Mouse (Mus musculus) embryonic facial prominence, embryonic 11.5 days (tissue): ENCODE measurements at regions not wholly inside any gene's neighbourhood (a gene's known extent, or its start where the extent isn't known, plus 50 kb on each side); places are given as distances from the start of the nearest gene placed in this dataset.

Experiments used
- ATAC-seq: fragments of 200-750 bp; cut with Nextera tagmentation; replicated peaks from 2 replicates; pipeline ENCODE4 v1.8.0; 2017; ENCODE audit warnings: low read depth; ENCODE audit not compliant: insufficient number of reproducible peaks, low FRiP score, low TSS enrichment
- DNase-seq: peaks from one replicate; pipeline ENCODE4 v3.0.0-alpha.2; 2015; ENCODE audit warnings: low spot score
- H3K27ac ChIP-seq: fragments of 300-500 bp; sonication (generic); replicated peaks from 2 replicates; pipeline ENCODE4 v1.5.1; 2014; ENCODE audit warnings: mild to moderate bottlenecking, low read depth, low read length, control low read depth
- H3K27me3 ChIP-seq: fragments of 300-500 bp; sonication (generic); 2 replicates; pipeline ENCODE4 v1.6.1; 2014; ENCODE audit warnings: mild to moderate bottlenecking, low read length, moderate library complexity, mixed read lengths; ENCODE audit not compliant: control insufficient read depth, insufficient read depth
- H3K36me3 ChIP-seq: fragments of 300-500 bp; sonication (generic); replicated peaks from 2 replicates; pipeline ENCODE4 v1.6.1; 2014; ENCODE audit warnings: low read depth, mild to moderate bottlenecking, low read length, moderate library complexity, mixed read lengths; ENCODE audit not compliant: control insufficient read depth, insufficient read depth
- H3K4me1 ChIP-seq: fragments of 300-500 bp; sonication (generic); 2 replicates; pipeline ENCODE4 v1.6.1; 2014; ENCODE audit warnings: low read length, mixed read lengths; ENCODE audit not compliant: control insufficient read depth, insufficient read depth
- H3K4me2 ChIP-seq: fragments of 300-500 bp; sonication (generic); 2 replicates; pipeline ENCODE4 v1.6.1; 2014; ENCODE audit warnings: low read depth, mild to moderate bottlenecking, control low read depth, low read length, moderate library complexity
- H3K4me3 ChIP-seq: fragments of 300-500 bp; sonication (generic); 2 replicates; pipeline ENCODE4 v1.5.1; 2014; ENCODE audit warnings: low read depth, low read length, control low read depth
- H3K9ac ChIP-seq: fragments of 300-500 bp; sonication (generic); replicated peaks from 2 replicates; pipeline ENCODE4 v1.6.1; 2014; ENCODE audit warnings: mild to moderate bottlenecking, control low read depth, low read length
- H3K9me3 ChIP-seq: fragments of 300-500 bp; sonication (generic); replicated peaks from 2 replicates; pipeline ENCODE4 v1.6.1; 2016; ENCODE audit warnings: mild to moderate bottlenecking, low read length, inconsistent platforms, mixed read lengths; ENCODE audit not compliant: control insufficient read depth
- WGBS: fragments of 180-500 bp; shearing (Covaris S2); extraction: QIAGEN DNeasy Blood & Tissue Kit; methylation state at CpG from one replicate; pipeline ENCODE4 v1.1.7; 2014; 5-methylcytosine and 5-hydroxymethylcytosine counted together

DNA sequence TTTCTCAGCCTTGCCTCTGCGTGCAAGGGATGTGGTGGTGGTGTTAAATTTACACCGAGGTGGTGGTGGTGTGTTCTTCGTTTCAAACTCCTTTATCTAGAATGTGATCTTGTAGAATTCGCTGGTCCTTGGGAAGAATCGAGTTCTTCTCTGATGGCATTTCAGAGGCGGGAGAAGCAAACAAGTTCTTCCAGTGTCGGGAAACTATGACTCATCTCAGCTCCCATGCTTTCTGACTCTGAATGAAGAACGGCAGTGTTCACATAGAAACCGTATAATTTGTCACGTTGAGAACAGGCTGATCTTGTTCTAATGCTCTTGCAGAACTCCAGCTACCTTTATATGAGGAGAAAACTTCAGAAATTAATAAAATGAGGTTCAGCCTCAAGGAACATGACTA lies 332.6 kb downstream of the Klf5 start:
- no peak for ATAC-seq
- WGBS, result 71% methylated on average over 10 of the region's 10 CpGs

DNA sequence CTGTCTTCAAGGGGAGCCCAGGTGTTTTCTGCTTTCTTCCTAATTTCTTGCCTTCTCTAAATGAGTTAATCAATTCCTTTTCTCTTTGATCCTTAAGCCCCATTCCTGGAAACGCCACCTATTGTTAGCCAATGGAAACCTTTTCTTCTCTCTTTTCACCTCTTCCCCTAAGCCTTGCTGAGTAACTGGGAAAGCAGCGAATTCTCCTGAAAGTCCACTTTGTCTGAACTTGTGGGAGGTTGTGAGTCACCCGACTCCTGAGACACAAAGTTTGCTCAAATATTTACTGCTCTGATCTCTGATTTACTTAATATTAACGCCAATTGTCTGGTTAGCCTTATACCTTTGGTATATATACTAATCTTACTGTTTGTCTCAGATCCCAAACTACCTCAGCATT lies 334.0 kb downstream of the Klf5 start:
- no peaks in the 10 kb centered on the region for H3K27me3 ChIP-seq
- H3K4me3 ChIP-seq, result no peak overlapping the region
- H3K9me3 ChIP-seq, result no peaks in the 10 kb centered on the region
- no peak overlapping the region for H3K4me2 ChIP-seq
- 37% methylated on average over 4 of the region's 4 CpGs for WGBS
- no peak overlapping the region for H3K9ac ChIP-seq
- H3K36me3 ChIP-seq, result no peaks in the 10 kb centered on the region
- ATAC-seq, result no peak
- no peaks in the 10 kb centered on the region for H3K4me1 ChIP-seq
- no peak overlapping the region for H3K27ac ChIP-seq
- no peak for DNase-seq

More for the DNA sequence above, 332.6 kb downstream of the Klf5 start:
- no peaks in the 10 kb centered on the region for H3K36me3 ChIP-seq
- H3K4me3 ChIP-seq, result no peak overlapping the region
- no peaks in the 10 kb centered on the region for H3K4me1 ChIP-seq
- DNase-seq, result peak; percentile 15
- no peak overlapping the region for H3K9ac ChIP-seq
- no peak overlapping the region for H3K4me2 ChIP-seq
- no peak overlapping the region for H3K27ac ChIP-seq
- no peaks in the 10 kb centered on the region for H3K27me3 ChIP-seq
- H3K9me3 ChIP-seq, result no peaks in the 10 kb centered on the region

DNA sequence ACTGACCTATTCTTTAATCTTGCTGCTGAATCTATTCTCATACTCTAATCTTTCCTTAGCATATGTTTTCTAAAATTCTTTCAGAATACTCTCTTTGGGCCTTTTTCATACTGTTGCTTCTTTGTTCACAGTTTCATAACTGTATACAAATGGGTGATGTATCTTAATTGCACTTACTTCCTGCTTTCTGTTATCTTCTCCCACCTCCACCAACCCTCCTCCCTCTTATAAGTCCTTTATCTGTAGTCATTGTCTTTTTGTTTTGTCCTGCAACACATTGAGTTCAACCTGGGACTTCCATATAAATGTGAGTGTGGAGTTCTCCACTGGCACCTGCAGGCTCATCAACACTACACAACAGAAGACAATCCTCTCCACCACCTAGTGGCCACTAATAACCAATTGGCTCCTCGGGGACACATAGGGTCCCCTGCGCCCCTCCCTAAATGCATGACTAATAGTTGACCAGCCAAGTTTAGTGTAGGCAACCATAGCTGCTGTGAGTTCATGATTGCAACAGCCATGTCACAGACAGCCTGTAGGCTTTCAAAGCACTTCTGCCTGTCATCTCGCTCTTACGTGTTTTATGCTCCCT lies 337.2 kb downstream of the Klf5 start:
- Histone ChIP-seq H3K4me3 (no peak overlapping the region), H3K9me3 (no peaks in the 10 kb centered on the region), H3K36me3 (no peaks in the 10 kb centered on the region), H3K9ac (no peak overlapping the region), H3K4me2 (no peak overlapping the region), H3K27ac (no peak overlapping the region), H3K27me3 (no peaks in the 10 kb centered on the region), H3K4me1 (no peaks in the 10 kb centered on the region)
- no peak for DNase-seq
- WGBS, result 91% methylated on average over 4 of the region's 4 CpGs
- no peak for ATAC-seq

DNA sequence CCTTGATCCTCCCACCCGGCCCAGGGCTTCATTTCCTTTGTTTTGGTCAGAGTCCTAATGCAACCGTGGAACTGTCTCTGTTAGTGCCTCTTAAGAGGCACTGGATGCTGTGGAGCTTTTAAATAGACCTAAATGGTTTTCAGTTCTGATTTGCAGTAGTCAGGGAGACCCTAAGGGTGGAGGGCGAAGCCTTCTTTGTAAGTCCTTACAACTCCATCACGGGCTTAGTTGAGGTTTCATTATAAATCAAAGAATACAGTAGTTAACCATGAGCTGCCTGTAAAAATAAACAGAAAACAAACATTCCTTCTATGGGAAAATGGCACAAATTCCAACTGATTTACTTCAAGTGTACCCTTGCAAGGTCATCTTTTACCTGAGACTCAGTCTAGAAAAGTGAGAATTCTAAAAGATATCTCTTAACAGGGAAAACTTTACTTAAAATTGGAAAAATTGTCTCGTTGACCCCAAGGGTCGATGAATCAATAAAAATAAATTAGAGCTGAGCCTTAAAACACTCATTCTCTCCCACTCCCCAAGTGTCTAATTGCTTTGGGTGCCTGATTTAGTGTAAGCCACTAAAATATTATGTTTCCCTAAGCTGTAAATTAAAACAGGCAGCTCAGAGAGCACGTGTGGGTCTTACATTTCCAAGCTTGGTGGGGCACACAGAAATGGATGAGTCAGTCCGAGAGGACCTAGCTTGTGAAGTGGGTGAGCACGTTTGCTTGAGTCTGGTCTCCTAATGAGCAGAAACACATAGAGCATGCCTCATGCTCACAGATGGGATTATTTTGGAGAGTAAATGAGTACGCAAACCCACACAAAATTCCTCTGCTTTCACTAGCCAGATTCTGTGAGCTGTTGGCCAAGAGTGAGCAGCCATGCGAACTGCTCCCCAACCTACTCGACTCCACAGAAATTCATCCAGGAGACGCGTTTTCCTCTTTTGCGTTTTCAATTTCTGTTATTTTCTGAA lies 343.3 kb downstream of the Klf5 start:
- DNase-seq (no peak), ATAC-seq (no peak)
- 74% methylated on average over 15 of the region's 15 CpGs for WGBS
- no peak overlapping the region for H3K27ac ChIP-seq
- H3K4me2 ChIP-seq, result no peak overlapping the region
- no peaks in the 10 kb centered on the region for H3K27me3 ChIP-seq
- H3K9me3 ChIP-seq, result no peaks in the 10 kb centered on the region
- no peak overlapping the region for H3K9ac ChIP-seq
- H3K36me3 ChIP-seq, result no peaks in the 10 kb centered on the region
- no peaks in the 10 kb centered on the region for H3K4me1 ChIP-seq
- no peak overlapping the region for H3K4me3 ChIP-seq

DNA sequence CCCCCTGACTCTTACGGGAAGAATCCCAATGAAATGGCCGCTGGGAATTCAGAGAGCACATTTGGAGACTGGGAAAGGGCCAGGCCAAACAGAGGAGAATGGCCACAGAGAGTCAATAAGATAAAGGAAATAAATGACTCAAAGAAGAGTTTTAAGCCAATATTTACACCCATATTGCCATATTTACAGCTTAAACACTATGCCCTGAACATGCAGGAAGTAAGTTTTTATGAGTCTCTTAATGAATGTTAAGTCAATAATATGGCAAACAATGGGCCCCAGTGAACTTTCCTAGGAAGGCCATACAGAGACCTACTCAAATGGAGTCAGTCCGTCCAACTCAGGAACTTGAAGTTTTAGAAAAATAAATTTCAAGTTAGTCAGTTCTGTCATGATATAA lies 347.8 kb downstream of the Klf5 start:
- H3K4me2 ChIP-seq, result no peak overlapping the region
- H3K27ac ChIP-seq, result no peak overlapping the region
- H3K9ac ChIP-seq, result no peak overlapping the region
- H3K4me3 ChIP-seq, result no peak overlapping the region
- H3K36me3 ChIP-seq, result no peaks in the 10 kb centered on the region
- H3K9me3 ChIP-seq, result no peaks in the 10 kb centered on the region
- WGBS, result 82% methylated on average over 3 of the region's 3 CpGs
- ATAC-seq, result no peak
- H3K4me1 ChIP-seq, result no peaks in the 10 kb centered on the region
- DNase-seq, result no peak
- no peaks in the 10 kb centered on the region for H3K27me3 ChIP-seq

DNA sequence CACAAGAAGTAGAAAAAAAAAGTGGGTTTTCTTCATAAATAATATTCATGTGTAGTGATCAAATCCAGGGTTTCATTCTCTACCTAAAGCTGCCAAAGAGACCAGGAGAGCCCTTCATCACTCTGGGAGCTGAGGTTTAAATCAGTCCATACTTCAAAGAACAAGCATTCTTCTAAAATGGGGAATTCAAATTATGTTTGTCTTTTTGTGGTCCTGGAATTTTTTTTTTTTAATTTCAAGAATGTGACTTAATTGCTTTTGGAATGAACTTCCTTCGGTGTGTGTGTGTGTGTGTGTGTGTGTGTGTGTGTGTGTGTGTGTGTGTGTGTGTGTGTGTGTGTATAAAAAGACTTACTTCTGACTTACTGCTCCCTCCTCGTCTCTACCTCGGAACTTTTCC lies 375.9 kb downstream of the Klf5 start:
- Histone ChIP-seq H3K9me3 (no peaks in the 10 kb centered on the region), H3K27me3 (no peaks in the 10 kb centered on the region), H3K27ac (no peak overlapping the region), H3K4me2 (no peak overlapping the region), H3K4me3 (no peak overlapping the region), H3K9ac (no peak overlapping the region), H3K4me1 (no peaks in the 10 kb centered on the region), H3K36me3 (no peaks in the 10 kb centered on the region)
- no peak for ATAC-seq
- 78% methylated on average over 3 of the region's 3 CpGs for WGBS
- DNase-seq, result no peak

DNA sequence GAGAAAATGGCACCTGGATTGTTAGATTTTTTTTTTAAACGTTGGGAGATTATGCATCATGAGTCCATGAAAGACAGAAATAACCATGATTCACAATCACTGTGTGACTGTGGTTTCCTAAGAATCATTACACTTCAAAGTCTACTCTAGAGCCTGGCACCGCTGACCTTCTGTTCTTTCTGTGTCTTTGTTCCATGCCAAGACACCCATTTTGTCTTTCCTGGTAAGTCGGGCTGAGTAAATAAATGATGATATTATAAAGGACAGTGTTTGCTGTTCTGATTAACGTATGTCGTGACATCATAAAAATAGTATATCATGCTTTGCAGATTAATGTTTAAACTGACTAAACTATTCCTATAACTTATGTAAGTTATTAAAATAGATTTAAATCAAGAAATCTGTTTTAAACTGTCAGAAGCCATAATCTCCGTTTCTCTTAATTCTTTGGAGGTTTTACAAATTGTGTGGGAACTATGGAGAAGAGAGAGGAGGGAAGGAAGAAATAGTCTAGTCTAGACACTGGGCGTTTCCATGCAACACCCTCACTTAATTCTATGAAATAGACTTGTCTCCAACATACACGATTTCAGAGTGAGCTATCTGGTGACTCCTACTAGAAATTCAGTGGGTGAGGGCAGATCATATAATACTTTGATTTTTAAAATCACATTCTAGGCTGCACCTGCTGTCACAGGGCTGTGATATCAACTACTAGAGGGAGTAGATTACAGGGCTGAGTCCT lies 388.7 kb downstream of the Klf5 start:
- Histone ChIP-seq H3K9me3 (no peaks in the 10 kb centered on the region), H3K9ac (no peak overlapping the region), H3K4me3 (no peak overlapping the region), H3K27me3 (no peaks in the 10 kb centered on the region), H3K36me3 (no peaks in the 10 kb centered on the region), H3K4me2 (no peak overlapping the region), H3K4me1 (no peaks in the 10 kb centered on the region), H3K27ac (no peak overlapping the region)
- DNase-seq, result no peak
- WGBS, result 83% methylated on average over 8 of the region's 8 CpGs
- no peak for ATAC-seq

DNA sequence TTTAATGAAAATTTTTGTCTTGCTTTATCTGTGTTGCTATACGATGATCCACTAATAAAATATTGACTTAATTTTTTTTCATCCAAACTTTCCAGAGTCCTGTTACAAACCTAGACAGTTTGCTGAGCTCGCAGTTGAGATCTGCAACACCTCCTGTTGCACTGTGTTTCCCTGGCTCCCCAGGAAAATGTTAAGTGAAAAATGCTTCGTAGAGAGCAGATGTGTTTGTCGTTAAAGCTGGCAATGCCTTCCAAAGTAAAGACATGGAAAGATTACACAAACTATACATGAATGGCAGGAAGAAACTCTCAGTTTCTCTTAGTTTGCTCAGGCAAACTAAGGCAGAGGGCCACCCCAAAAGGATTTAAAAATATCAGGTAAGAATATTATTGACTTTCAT lies 389.9 kb downstream of the Klf5 start:
- no peak overlapping the region for H3K4me2 ChIP-seq
- no peaks in the 10 kb centered on the region for H3K36me3 ChIP-seq
- 84% methylated on average over 4 of the region's 4 CpGs for WGBS

More for the DNA sequence above, 389.9 kb downstream of the Klf5 start:
- ATAC-seq, result no peak
- H3K9ac ChIP-seq, result no peak overlapping the region
- H3K27ac ChIP-seq, result no peak overlapping the region
- no peaks in the 10 kb centered on the region for H3K9me3 ChIP-seq
- no peaks in the 10 kb centered on the region for H3K27me3 ChIP-seq
- no peaks in the 10 kb centered on the region for H3K4me1 ChIP-seq
- no peak overlapping the region for H3K4me3 ChIP-seq
- DNase-seq, result no peak
